Mouse (Mus musculus) hindbrain, embryonic 13.5 days (tissue): ENCODE measurements around the gene Pigx. TPM values are rescaled to one million over a fixed set of nuclear protein-coding genes. Genes with fewer than 3 reads are reported as not detected.

ENCODE experiments used
- ATAC-seq: fragments of 200-750 bp; cut with Nextera tagmentation; 2 replicates; pipeline ENCODE4 v1.8.0; 2017; ENCODE audit warnings: moderate TSS enrichment; ENCODE audit not compliant: low FRiP score
- H3K27ac ChIP-seq: fragments of 300-500 bp; sonication (generic); 2 replicates; pipeline ENCODE4 v1.5.1; 2015; ENCODE audit warnings: inconsistent platforms, mild to moderate bottlenecking, moderate library complexity
- H3K27me3 ChIP-seq: fragments of 300-500 bp; sonication (generic); 2 replicates; pipeline ENCODE4 v1.6.1; 2015; ENCODE audit warnings: mild to moderate bottlenecking, inconsistent platforms
- H3K36me3 ChIP-seq: fragments of 300-500 bp; sonication (generic); 2 replicates; pipeline ENCODE4 v1.6.1; 2015; ENCODE audit warnings: mild to moderate bottlenecking, inconsistent platforms
- H3K4me1 ChIP-seq: fragments of 300-500 bp; sonication (generic); replicated peaks from 2 replicates; pipeline ENCODE4 v1.6.1; 2015; ENCODE audit warnings: inconsistent platforms
- H3K4me2 ChIP-seq: fragments of 300-500 bp; sonication (generic); 2 replicates; pipeline ENCODE4 v1.6.1; 2015; ENCODE audit warnings: inconsistent platforms, mild to moderate bottlenecking, moderate library complexity
- H3K4me3 ChIP-seq: fragments of 300-500 bp; sonication (generic); 2 replicates; pipeline ENCODE4 v1.5.1; 2015; ENCODE audit warnings: mild to moderate bottlenecking, inconsistent platforms
- H3K9ac ChIP-seq: fragments of 300-500 bp; sonication (generic); 2 replicates; pipeline ENCODE4 v1.6.1; 2015; ENCODE audit warnings: mild to moderate bottlenecking, inconsistent platforms
- H3K9me3 ChIP-seq: fragments of 300-500 bp; sonication (generic); 2 replicates; pipeline ENCODE4 v1.6.1; 2016; ENCODE audit warnings: inconsistent platforms
- WGBS: fragments of 180-500 bp; shearing (Covaris S2); methylation state at CpG from one replicate; pipeline ENCODE4 v1.1.7; 2015; 5-methylcytosine and 5-hydroxymethylcytosine counted together
- polyA plus RNA-seq: library from polyadenylated mRNA; unstranded; fragments of >200 nt; fragmentation: Nextera tagmentation; extraction: Ambion mirVana; gene quantifications from 2 replicates; pipeline ENCODE4 v1.2.1, GENCODE M21; 2015

Pigx gene
- 131 and 132 TPM in 2 replicates for polyA plus RNA-seq

DNA sequence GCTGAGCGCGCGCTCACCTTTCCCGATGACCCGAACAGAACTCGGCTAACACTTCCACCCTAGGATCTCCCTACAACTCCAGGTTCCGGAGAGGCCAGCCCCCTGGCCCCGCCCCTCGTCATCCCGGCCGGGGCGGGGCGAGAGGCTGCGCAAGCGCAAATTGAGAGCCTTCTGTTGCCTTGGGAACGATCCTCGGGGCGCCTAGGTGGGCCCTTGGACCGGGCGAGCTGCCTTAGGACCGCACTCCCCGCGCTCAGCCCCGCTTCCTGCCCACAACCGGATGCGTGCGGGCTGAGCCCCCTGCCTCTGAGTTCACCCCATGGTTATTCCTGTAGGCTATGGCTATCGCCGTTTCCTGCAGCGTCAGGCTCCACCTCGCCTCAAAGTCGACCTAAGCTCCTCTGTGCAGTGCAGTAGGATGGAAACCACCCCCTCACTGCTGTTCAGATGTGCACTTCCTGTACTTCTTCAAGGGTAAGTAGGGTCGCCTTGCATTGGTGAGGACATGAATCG, at the start of gene Pigx, which contains the start of gene Cep19:
Gene Pigx (minus strand): TSS at position 103 of the 513 bp plus-strand sequence.
Gene Cep19 (plus strand): TSS at position 163 of the 513 bp plus-strand sequence.
- Histone ChIP-seq H3K9me3 (no peaks in the 10 kb centered on the region), H3K36me3 (peaks cover 37% of the 10 kb centered on the region), H3K9ac (peak within 1 kb of the TSS; percentile 94), H3K4me2 (peak within 1 kb of the TSS; percentile 83), H3K27me3 (no peaks in the 10 kb centered on the region), H3K4me1 (peaks cover 22% of the 10 kb centered on the region), H3K27ac (peak within 1 kb of the TSS; percentile 89), H3K4me3 (peak within 1 kb of the TSS; percentile 97)
- WGBS = under 1% methylated on average over 11 of the region's 34 CpGs
- peak; percentile 98 for ATAC-seq

DNA sequence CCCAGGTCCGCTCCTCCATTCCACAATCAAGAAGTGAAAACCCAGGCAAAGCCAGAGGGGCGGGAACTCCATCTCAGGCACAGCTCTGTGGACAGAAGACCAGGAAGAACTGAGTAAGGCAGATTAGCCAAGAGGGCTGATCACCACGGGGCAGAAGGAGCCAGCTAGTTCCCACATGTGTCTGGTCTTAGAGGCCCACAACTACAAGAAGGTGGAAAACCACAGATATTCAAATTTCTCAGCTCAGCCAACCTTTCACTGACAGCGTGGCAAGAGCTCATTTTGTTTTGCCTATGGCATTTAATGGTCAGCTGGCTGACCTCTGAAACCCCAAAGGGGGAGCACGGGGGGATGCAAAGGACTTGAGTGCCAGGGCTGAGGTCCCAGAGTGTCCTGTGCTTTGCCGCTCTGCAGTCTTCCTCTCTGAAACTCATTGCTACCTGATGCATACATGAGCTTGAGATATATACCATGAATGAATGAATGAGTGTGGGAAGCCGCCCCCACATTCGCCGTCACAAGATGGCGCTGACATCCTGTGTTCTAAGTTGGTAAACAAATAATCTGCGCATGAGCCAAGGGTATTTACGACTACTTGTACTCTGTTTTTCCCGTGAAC, 48.2 kb upstream of the Pigx start:
- WGBS = 66% methylated on average over 11 of the region's 13 CpGs
- Histone ChIP-seq H3K4me1 (no peaks in the 10 kb centered on the region; the same call in 1 of the 2 replicates), H3K9me3 (peaks cover 3% of the 10 kb centered on the region; the same call in 1 of the 2 replicates), H3K27ac (no peak overlapping the region), H3K4me2 (peak overlapping the region; percentile 34), H3K27me3 (no peaks in the 10 kb centered on the region), H3K9ac (no peak overlapping the region), H3K4me3 (no peak overlapping the region), H3K36me3 (peaks cover 18% of the 10 kb centered on the region)
- no peak for ATAC-seq

GRCm38 (mm10) chr16:32144592-32144991, 45.1 kb upstream of the Pigx start:
- ATAC-seq = no peak
- Histone ChIP-seq H3K4me1 (no peaks in the 10 kb centered on the region; the same call in 1 of the 2 replicates), H3K9ac (no peak overlapping the region), H3K36me3 (peaks cover 18% of the 10 kb centered on the region), H3K27ac (no peak overlapping the region), H3K27me3 (no peaks in the 10 kb centered on the region), H3K9me3 (peaks cover 3% of the 10 kb centered on the region; the same call in 1 of the 2 replicates), H3K4me2 (no peak overlapping the region), H3K4me3 (no peak overlapping the region)
- 94% methylated on average over 17 of the region's 17 CpGs for WGBS

DNA sequence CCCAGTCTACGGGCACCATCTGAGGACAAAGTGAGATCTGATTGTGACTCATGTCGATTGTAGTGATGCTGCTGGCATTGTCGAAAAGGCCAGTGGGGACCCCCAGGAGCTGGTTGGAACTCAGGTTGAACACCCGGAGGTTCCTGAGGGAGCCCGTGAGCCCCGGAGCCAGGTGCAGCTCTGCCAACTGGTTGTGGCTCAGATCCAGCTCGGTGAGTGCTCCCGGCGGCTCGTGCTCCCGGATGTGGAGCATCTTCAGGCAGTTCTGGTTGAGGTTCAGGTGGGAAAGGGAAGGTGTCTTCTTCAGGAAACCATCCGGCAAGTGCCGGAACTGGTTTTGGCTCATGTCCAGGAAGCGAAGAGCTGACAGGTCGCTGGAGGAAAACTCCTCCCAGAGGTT, 44.2 kb upstream of the Pigx start:
- no peak for ATAC-seq
- H3K36me3 ChIP-seq = peaks cover 18% of the 10 kb centered on the region
- H3K4me1 ChIP-seq = no peaks in the 10 kb centered on the region; the same call in 1 of the 2 replicates
- peaks cover 3% of the 10 kb centered on the region; the same call in 1 of the 2 replicates for H3K9me3 ChIP-seq
- no peak overlapping the region for H3K9ac ChIP-seq
- H3K27me3 ChIP-seq = no peaks in the 10 kb centered on the region
- no peak overlapping the region for H3K4me3 ChIP-seq
- WGBS = 97% methylated on average over 15 of the region's 15 CpGs
- no peak overlapping the region for H3K27ac ChIP-seq
- H3K4me2 ChIP-seq = no peak overlapping the region

GRCm38 (mm10) chr16:32138954-32139353, 39.4 kb upstream of the Pigx start:
- Histone ChIP-seq H3K9ac (no peak overlapping the region), H3K27me3 (no peaks in the 10 kb centered on the region), H3K36me3 (peaks cover 11% of the 10 kb centered on the region), H3K4me2 (no peak overlapping the region), H3K27ac (no peak overlapping the region), H3K4me1 (no peaks in the 10 kb centered on the region), H3K9me3 (peaks cover 5% of the 10 kb centered on the region; the same call in 1 of the 2 replicates), H3K4me3 (no peak overlapping the region)
- WGBS = 95% methylated on average over 1 of the region's 1 CpGs
- ATAC-seq = no peak

DNA sequence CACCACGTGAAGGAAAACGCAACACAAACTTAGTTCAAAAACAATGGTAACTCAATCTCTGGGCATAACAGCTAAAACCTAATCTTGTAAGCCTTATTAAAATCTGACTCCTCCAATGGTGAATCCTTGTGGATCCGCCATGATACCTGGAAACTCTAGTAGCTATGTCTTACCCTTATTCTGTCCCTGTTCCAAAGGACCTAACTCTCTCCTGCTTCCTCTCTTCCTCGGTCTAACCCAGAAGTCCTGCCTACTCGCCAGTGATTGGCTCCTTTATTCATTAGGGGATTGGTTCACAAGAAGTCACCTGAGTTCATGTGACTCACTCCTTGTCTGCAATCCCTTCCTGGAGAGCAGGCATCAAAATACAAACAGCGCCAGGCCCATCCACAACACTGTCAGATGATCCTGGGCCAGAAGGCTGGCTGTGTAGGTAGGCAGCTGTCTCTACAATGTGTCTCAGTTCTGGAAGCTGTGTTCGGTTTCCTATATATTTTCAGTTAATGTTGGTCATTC, 36.4 kb upstream of the Pigx start:
- no peak for ATAC-seq
- Histone ChIP-seq H3K36me3 (no peaks in the 10 kb centered on the region), H3K9ac (no peak overlapping the region), H3K27me3 (no peaks in the 10 kb centered on the region), H3K4me1 (no peaks in the 10 kb centered on the region), H3K9me3 (0 out of 2 replicates have a peak, but pooled peaks cover 3% of the 10 kb centered on the region), H3K27ac (no peak overlapping the region), H3K4me3 (no peak overlapping the region), H3K4me2 (no peak overlapping the region)
- WGBS = 83% methylated on average over 7 of the region's 7 CpGs

GRCm38 (mm10) chr16:32133148-32133547, 33.6 kb upstream of the Pigx start:
- no peaks in the 10 kb centered on the region for H3K27me3 ChIP-seq
- H3K9me3 ChIP-seq = 0 out of 2 replicates have a peak, but pooled peaks cover 3% of the 10 kb centered on the region
- H3K27ac ChIP-seq = no peak overlapping the region
- ATAC-seq = no peak
- no peaks in the 10 kb centered on the region for H3K4me1 ChIP-seq
- WGBS = 81% methylated on average over 3 of the region's 3 CpGs
- H3K9ac ChIP-seq = no peak overlapping the region
- no peak overlapping the region for H3K4me3 ChIP-seq
- H3K36me3 ChIP-seq = no peaks in the 10 kb centered on the region
- no peak overlapping the region for H3K4me2 ChIP-seq

DNA sequence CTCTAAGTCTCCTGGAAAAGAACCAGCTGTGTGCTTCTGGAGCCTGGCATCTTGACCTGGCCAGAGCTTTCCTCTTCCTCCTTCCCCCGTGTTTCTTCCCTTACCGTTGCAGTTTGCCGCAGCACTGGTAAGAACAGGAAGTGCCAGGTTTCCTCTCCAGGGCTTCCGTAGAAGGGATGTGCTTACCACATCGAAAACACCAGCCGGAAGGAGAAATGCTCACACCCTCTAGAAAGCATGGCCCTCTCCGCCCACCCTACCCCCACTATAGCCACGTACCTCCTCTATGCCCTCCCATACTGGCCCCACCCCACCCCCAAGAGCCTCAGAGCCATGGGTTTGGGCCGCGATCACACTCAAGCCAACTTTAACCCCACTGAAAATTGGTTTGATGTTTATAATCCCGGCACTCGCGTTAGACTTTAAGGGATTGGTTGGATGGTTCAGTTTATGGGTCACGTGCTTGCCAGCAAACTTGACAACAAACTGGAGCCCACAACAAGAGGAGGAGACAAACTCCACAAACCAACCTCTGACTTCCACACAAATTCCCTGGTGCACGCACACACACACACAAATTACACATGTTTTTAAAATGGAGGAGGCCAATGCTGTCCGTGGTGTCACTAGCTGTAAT, 30.8 kb upstream of the Pigx start:
- no peaks in the 10 kb centered on the region for H3K27me3 ChIP-seq
- no peak overlapping the region for H3K9ac ChIP-seq
- H3K4me1 ChIP-seq = no peaks in the 10 kb centered on the region
- H3K9me3 ChIP-seq = no peaks in the 10 kb centered on the region
- H3K4me2 ChIP-seq = no peak overlapping the region
- no peak overlapping the region for H3K27ac ChIP-seq
- H3K4me3 ChIP-seq = no peak overlapping the region
- H3K36me3 ChIP-seq = no peaks in the 10 kb centered on the region
- WGBS = 79% methylated on average over 16 of the region's 16 CpGs
- no peak for ATAC-seq

DNA sequence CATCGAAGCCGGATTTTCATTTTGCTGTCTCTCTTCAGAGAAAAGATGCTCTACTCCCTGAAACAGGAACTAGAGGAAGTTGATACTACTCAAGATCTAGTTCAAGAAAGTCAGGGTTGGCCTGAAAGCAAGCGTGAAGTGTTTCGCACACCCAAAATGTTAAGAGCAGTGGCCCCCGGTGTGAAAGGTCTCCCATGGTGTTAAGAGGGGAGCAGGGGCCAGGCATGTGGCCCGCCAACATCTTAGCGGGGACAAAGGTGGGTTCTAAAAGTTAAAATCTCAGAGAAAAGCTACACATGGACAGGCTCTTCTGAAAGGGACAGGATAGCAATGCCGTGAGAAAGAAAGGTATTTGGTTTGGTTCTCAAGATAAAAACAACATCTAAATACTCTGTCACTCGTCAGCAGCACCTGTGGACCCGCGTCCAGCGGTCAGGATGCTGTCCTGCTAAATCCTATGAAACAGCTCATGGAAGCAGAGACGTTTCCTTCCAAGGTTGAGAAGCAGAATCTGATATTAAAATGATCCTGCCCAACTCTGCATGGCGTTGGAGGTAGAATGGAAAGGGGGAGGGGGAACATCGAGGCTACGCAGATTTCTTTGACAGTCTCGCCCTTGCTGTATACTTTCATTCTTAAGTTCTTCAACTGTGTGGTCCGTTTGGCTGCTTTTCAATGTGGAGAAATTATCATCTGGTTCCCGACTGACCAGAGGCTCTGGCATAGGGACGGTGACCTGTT, 30.1 kb upstream of the Pigx start:
- Histone ChIP-seq H3K4me1 (no peaks in the 10 kb centered on the region), H3K27ac (no peak overlapping the region), H3K4me3 (no peak overlapping the region), H3K27me3 (no peaks in the 10 kb centered on the region), H3K9ac (no peak overlapping the region), H3K36me3 (no peaks in the 10 kb centered on the region), H3K9me3 (no peaks in the 10 kb centered on the region), H3K4me2 (no peak overlapping the region)
- ATAC-seq = no peak
- WGBS = 84% methylated on average over 20 of the region's 20 CpGs

- H3K4me2 ChIP-seq = no peak overlapping the region
- WGBS = 91% methylated on average over 4 of the region's 4 CpGs
- H3K27ac ChIP-seq = no peak overlapping the region
- no peaks in the 10 kb centered on the region for H3K27me3 ChIP-seq
- ATAC-seq = no peak
- no peak overlapping the region for H3K9ac ChIP-seq
- H3K4me1 ChIP-seq = no peaks in the 10 kb centered on the region
- H3K9me3 ChIP-seq = no peaks in the 10 kb centered on the region
- no peak overlapping the region for H3K4me3 ChIP-seq
- no peaks in the 10 kb centered on the region for H3K36me3 ChIP-seq
Observed at GRCm38 (mm10) chr16:32127046-32127445, 27.5 kb upstream of the Pigx start.

- Histone ChIP-seq H3K27ac (no peak overlapping the region), H3K4me1 (no peaks in the 10 kb centered on the region), H3K36me3 (no peaks in the 10 kb centered on the region), H3K9ac (no peak overlapping the region), H3K9me3 (no peaks in the 10 kb centered on the region), H3K4me2 (no peak overlapping the region), H3K4me3 (no peak overlapping the region), H3K27me3 (no peaks in the 10 kb centered on the region)
- no peak for ATAC-seq
- 92% methylated on average over 3 of the region's 3 CpGs for WGBS
Observed at GRCm38 (mm10) chr16:32125364-32125763, 25.8 kb upstream of the Pigx start.
